Mouse (Mus musculus) right cerebral cortex, postnatal 14 days (tissue): ENCODE measurements at regions not wholly inside any gene's neighbourhood (a gene's known extent, or its start where the extent isn't known, plus 50 kb on each side); places are given as distances from the start of the nearest gene placed in this dataset.

Experiments used
- DNase-seq: peaks from one replicate; pipeline ENCODE4 v3.0.0; 2022

DNA sequence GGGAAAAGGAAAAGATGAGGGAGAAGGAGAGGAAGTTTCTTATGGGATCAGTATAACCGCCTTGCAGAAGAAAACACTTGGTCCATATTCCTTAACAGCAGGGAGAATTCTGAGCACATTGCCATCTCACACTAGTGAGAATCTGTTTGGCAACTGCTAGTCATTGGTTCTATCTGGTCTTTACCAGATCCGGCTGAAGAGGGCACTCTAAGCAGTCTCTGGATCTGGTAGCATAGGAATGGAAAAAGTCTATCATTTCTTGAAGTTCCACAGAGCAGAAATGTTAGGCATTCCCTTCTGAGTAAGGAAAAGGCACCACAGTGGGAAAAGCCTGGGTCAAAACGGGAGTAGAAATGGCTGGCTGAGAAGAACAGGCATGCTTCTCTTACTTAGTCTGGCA is 315.4 kb upstream of the Apob start:
- no peak for DNase-seq

DNA sequence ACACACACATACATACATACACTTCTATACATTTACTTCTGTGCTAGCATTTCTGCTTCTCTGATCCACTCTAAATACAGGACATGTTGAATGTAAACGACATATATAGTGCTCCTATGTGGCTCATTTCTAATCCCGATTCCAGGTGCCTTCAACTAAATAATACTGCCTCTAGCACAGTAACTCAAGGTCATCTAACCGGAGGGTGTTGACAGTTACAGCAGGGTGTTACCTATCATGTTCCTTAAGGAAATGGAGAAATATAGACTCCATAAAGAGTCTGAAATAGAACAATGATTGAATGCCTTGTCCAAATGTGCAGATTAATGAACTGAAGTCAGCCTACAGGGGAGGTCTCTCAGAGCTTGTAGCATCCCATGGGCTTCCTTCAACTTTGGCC is 307.3 kb upstream of the Apob start:
- DNase-seq: no peak

DNA sequence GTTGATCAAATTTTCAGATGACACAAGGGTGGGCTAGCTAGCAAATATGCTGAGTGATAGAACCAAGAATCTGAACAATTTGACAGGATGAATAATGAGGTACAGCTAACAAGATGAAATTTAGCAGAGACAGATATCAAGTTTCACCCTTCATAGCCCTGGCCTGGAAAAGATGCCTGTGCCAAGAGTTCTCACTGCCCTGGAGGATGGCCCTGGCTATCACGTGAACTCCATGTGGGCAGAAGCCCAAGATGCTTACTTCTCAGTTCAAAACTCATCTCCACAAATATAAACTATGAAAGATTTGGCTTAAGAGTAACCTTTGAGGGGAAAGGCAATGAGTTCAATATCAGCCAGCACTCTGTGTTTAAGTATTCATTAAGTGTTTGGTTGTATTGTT is 306.9 kb upstream of the Apob start:
- DNase-seq: no peak

DNA sequence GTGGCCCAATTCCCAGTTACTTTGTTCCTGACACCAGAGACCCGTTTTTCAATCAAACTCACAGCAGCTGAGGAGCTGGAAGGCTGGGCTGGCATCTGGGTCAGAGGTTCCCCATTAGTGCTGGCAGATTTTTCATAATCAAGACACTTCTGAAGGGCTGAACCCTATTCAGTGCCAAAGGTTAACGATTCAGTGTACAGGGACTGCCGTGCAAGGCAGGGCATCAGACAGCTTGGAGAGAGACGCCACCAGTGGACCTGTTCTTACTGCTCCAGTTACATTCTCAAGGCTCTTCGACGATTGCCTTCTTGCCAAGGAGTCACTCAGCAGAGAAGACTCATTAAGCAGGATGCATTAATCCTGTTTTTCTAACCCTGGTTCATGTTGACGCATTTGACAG is 285.5 kb upstream of the Apob start:
- no peak for DNase-seq

DNA sequence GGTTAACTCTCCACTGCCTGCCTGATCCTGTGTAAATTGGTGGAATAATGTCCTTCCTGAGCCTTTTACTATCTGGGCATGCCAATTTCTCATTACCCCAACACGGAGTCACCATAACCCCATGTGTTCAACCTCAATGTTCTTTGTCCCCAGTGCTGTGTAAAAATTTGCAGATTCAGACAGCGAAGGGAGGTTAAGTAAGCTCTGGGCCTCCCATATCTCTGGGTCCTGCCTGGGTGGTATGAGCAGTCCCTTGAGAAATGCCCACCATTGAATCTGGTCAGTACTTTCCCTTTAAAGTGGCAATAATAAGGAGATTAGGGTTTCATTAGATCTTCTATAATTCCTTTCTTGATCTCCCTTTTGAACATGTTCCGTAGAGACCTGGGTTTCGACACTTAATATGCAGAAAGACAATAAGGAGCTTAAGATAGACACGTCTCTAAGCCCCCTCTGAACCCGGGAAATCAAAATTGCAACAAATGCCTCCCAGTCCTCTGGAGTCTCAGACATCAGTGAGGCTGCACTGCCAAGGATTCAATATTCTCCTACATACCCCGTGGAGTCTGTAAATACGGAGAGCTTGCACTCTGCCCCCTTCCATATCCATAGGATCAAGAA is 279.0 kb upstream of the Apob start:
- no peak for DNase-seq

DNA sequence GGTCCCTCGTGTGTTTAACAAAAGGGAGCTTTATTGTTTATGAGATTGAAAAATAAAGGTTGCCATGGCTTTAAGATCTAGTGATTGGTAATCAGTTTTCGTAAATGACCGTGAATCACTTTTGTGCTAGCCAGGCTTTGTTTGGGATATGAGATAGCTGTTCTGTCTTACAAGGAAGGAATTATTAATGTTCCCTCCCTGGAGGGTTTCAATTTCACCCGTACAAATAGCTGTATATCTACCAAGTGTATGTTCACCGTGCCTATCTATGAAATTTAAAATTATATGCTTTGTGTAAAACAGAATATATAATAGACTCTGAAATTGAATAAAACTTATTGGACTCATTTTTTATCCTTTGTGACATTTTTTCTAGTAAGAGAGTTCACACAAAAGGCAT is 268.3 kb upstream of the Apob start:
- DNase-seq: no peak

DNA sequence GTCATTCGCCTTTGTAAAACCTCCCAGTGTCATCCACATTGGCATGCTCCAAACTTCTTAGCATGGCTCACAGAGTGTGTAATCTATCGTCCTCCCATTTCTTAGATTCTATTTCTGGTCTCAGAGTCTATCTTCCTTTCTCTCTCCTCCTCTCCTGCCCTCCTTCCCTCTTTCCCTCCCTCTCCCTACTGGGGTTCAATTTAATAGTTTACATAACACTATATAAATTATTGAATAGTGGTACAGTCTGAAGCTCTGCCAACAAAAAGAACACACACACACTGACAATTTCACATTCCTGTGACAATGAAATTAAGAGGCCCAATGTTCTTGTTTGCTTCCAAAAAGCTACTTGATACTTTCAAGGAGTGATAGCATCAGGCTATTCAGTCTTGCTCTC is 267.6 kb upstream of the Apob start:
- no peak for DNase-seq

DNA sequence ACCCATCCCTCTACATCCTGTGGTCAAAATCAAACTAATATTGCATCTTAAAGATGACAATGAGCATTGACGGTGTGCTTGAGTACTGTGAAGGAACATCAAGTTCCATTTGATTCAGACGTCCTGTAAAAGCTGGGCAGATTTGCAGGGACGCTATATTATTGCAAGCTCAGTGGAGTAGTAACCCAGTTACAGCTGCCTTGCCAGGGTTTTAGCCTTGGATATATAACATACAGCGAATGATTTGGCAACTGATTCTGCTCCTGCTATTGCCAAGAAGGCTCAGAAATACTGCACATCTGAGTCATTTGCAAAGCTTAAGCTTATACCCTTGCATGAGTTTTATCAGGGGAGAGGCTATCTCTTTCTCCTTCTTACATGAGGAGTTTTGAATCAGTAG is 262.4 kb upstream of the Apob start:
- no peak for DNase-seq

DNA sequence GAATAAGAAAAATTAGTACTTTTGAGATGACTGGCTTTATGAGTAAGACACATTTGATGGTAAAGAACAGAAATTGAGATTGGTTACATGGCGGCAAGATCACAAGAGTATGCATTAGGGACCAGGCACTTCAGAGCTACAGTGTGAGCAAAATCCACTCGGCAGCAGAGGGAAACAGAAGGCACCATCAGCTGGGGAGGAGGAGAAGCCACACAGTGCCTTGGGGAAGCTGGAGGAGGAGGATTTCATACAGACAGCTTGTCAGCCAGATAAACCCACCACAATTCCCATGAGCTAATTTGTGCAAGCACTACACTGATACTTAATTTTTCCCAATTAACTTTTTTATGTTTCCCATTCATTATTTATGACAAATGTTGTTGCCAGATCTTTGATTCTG is 258.9 kb upstream of the Apob start:
- no peak for DNase-seq

DNA sequence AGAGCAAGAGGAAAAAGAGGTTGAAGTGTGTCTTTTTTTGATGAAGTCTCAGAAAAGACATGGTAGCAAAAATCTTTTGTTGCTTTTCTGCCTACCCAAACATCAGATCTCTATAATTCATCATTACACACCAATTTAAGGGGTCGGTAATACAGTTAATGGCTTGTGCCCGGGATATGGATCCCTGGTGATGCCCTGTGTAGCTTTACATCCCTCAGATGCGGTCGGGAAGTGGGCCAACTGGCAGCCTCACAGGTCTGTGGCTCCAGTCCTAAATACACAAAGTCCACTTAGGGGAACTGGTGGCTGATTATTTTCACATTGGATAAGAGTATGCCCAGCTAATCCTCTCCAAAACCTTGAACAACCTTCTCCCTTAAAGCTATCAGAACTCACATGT is 258.4 kb upstream of the Apob start:
- no peak for DNase-seq

DNA sequence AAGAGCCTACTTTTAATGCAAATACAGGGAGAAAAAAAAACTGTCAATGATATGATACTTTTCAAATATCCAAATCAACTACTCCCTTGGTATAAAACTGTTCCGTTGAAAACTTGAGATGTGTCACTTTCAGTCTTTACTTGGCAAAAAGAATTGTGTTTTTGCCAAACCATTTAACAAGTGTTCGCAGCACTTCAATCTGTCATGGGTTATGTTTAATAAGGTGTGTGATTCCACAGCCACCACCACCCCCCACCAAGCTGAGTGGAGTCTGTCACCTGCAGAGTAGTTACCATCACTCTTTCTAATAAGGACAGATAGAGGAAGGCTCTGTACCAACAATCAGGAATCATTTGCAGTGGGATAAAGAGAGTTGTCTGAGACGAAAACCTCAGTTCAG is 252.5 kb upstream of the Apob start:
- DNase-seq: no peak

DNA sequence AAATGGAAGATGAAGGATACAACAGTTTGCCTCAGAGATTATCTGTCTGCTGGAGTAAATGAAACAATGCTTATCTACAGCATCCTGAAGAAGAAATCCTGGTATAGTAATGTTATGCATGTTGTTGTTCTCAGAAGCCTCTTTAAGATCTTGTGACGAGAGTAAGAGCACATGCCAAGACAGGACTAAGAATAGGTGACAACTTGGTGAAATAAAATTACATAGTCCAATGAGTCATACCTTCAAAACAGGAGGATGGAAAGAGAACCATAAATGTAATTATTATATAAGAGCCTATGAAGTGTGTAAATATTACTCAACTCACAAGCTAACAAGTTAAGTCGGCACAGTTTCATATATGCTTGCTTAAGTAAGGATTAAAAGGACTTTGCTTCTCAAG is 239.4 kb upstream of the Apob start:
- DNase-seq: no peak

DNA sequence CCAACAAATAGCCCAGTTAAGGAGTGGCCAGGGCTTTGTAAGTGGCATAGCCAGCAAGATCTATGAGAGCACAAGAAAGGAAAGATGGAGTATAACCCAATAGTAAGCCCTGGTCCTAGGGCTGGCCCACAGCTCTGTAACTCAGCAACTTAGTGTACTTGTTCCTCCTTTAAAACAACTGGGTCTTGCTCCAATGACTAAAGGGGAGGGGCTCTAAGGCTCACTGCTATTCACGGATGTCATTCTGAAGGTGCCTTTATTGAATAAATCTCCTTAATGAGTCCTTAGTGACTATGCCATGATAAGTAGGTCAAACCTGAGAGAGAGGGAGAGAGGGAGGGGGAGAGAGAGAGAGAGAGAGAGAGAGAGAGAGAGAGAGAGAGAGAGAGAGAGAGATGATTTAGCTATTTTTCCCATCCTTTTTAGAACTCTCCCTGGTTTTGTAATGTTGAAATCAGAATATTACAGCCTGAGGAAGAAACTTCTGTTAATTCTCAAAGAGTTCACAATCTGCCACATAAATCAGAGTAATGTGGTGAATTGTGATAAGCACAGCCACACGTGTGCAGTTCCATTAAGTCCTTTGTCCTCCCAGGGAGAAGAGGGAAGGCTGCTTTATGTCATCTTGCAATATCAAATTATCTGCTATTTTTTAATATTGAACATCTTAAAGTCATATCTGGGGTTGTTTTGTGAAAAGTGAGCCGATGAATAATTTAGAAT is 238.7 kb upstream of the Apob start:
- DNase-seq: no peak

DNA sequence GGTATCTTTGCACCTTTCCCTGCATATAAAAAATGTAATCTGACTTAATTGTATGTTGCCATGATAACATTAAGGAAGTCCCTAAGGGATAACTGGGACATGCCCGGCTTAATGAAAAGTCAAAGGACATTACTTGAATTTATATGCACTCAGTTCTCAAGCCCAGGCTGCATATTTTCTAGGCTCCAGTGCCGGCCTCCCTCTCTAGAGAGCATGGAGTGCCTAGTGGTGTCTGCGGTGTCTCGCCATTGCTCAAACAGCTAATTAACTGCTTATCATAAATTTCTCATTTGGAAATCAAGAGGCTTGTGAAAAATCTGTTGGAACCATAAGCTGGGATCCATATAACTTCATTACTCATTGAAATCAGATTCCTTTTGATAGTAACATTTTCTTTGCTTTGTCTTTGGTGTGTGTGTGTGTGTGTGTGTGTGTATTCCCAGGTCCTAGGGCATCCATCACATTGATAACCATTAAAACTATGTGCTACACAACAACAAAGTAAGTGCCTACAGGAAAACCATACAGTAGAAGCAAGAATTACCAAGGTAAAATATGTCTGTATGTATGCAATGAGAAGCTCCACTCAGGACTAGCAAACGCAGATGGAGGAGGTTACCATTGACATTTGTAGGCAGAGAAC is 238.0 kb upstream of the Apob start:
- DNase-seq: no peak

DNA sequence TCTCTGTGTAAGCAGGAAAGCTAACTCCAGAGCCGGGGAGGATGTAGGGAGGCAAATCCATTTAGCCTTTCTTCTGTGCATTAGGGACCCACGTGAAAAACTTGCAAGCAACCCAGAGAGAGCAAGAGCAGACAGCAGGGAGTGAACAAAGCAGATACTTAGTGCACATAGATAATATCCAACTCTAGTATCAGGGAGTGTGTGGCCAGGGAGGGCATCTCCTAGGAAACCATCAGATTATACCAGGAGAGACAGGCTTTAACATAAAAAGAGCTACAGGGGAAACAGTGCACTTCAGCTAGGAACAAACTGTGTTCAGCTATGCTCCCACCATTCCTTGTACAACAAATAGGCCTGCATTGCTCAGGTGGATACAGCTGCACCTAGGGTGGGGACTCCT is 230.7 kb upstream of the Apob start:
- DNase-seq: no peak

DNA sequence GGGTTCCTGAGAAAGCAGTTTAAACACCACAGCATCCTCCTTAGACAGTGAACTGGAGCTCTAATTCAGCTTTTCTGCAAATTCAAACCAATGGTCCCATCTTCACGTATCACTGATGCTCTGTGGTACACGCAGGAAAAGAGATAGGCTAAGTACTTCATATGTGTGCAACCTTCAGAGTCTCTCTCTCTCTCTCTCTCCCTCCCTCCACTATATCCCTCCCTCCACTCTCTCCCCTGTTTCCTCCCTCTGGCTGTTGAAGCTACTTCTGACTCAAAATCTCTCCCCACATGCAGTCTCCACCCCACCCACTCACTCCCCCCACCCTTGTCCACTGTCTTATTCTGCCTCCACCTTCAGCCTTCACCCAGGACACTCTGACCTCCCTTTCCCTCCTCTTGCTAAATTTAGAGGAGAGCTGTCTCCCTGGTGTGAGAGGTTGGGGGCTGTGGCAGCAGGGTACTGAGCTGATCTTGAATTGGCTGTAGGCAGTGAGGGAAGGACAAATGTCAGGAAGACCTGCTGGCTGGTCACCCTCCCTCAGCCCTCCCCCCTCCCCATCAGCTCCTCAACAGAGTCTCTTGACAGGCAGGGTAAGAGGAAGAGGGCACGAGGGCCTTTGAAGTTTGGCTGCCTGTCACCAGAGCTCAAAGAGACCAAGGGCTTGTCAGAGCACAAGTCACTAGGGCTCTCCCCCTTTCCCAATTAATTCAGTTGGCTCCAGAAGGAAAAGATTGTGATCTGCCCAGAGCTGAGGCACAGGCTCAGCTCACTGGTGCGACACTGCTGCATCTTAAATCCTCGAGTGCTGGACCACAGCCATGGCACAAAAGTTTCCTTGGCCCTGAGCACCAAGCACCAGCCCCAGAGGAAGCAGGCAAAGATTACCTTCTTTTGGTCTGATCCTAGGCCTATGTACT is 227.9 kb upstream of the Apob start:
- no peak for DNase-seq

DNA sequence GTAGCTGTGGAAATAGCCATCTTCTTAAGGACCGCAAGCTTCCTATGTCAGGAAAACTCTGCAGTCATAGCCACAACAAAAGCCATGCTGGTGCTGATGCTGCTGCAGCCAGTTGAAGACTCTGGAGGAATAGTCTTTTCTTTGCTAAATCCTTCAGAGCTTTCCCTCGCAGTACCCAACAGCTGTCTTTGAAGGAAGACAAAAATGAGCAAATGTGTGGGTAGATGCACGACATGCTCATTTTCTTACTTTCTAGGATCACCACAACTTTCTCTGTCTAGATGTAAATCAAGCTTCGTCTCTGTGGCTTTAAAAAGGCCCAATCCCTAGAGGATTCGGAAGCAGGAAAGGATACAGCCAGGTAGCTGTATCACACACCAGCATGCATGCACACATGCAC is 222.6 kb upstream of the Apob start:
- no peak for DNase-seq

DNA sequence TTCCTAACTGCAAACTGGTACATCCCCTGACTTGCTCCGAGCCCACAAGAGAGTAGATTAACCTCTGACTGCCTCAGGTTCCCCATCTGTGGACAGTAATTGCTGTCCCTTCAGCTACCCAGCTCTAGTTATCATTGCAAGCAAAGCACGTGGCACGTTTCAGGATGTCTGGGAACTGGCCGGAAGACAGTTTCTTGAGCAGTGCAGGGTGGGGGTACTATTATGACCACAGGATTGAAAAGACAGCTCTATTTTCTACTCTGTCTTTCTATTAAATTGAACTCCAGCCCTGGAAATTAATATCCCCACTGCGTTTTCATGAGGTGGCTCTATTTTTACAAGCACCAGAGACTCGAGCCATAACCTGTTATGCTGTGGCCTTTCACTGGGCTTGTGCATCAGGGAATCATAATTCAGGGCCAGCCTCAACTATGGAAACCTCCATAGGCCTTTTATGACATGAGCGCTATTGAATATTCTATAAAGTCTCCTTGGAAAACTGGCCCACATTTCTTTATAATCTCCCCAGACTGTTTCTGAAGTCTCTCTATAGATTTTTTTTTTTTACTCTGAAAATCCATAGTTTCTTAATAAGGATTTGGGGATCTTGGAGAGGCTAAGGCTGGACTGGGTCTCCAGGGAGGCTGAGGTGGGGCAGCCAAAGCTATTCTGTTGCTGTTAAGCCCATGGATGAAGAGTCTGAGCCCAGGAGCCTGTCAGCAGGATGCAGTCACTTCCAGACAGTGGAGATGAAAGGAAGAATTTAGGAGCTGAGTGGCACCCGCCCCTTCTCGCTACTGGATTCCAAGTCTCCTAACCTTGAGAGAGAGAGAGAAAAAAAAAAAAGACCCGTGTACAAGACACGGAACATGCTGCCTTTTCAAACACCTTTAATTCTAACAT is 212.4 kb upstream of the Apob start:
- DNase-seq: no peak

DNA sequence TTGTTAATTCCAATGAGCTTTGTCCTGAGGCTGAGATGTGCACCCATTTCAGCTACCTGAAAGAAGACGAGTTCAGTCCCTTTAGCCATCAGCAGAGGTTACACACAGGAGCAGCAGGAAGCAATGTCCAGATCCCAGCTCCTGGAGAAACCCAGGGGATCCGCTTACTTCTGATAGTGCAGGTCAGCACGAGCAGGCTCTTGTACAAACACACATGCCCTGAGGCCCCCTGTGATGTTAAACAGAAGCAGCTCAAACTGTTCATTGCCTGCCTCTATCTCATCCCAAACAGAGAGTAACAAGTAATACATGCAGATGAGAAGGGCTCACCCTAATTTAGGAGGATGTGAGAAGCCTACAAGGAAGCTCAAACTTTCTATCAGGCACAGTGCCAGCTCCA is 203.3 kb upstream of the Apob start:
- DNase-seq: no peak

DNA sequence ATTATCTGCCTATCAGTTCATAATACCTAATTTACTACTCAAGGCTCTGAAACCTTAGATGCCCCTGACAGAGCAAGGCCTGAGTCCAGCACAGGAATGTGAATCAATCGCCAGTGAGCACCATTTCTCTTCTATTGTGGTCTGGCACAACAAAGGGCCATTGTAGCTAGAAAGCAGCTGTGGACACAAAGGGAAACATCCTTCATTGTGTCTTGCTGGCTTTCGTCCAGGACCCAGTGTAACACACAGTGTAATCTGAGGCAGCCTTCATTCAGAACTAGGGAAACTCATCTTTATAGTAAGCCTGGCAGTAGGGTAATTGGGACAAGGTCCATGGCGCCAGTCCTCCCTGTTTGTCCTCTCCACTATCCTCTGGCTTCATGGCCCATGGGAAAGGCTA is 201.1 kb upstream of the Apob start:
- DNase-seq: peak; percentile 18

DNA sequence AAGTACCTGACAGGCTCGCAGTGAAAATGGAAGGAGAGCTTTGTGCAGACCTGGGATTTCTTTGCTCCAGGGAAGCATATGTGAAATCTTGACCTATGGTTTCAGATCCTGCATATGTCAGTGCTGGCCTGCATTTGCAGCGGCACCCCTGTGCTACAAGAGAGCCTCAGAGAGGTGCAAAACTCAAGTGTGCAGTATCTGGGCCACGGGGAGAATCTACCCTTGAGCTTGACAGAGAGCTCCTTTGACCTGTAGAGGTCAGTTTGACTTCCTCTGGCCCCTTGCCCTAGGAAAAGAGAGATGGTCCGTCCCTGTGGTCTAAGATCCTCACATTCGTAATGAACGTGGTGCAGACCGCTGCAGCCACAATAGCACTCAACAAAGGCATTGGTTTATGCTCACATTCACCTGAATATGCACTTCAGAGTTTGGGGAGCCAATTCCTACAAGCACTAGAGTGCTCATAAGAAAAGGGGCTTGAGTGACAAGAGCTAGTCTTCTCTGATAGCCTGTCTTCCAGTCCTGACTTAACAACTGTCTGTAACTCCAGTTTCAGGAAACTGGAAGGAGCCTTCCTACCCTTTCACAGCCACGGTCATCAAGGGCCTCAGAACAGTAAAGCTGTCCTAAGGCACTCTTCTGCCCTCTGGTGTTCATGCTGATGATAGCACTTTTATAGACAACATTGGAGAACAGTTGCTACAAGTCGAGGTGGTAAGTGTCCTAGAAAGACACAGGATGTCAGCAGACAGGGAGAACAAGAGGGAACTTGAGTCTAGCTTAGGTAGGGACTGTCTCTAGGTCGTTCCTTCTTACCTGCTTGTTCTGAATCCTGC is 200.0 kb upstream of the Apob start:
- peak; percentile 42 for DNase-seq

DNA sequence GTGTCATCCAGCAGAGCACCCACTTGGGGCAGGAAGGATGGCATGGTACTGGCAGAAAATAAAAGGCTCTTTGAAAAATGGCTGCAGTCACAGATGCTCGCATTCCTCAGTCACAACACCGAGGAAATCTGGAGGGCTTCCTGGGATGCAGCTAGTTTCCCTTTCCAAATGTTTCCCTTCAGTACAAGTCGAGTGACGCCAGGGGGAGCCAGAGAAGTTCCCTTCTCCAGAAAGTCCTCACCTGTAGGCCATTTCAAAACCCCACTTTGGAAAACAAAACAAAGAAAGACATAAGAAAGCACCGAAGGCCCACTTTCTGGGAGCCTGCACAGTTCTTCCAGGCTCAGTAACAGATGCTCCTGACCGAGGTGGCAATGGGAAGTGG is 199.4 kb upstream of the Apob start:
- peak; percentile 40 for DNase-seq
